Mouse (Mus musculus): ENCODE results near the gene 0610037L13Rik.

DNA sequence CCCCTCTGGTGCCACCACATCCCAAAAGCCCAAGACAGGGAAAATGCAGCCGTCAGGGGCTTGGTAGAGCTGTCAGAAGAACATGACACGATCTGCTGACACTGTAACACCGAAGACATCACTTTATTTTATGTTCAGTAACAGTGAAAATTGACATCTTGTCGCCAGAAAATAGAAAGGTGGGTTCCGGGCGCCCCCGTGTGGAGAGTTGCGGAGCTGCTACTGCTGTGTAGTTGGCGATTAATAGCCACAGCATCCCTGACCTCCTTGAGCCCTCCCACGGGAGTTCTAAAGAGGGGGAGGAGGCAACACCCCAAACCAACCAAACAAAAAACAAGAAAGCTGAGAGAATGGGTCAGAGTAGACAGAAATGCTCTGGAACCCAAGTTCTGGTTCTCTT lies 44.6 kb upstream of the 0610037L13Rik start:
- TF ChIP-seq CTCF (IDR thresholded peaks at IDR 0.05; ENCODE audit: insufficient read depth, low read depth, low read length) = peak; percentile 79
- TF ChIP-seq POLR2A (IDR thresholded peaks at IDR 0.05; ENCODE audit: insufficient read depth, low read depth, low read length) = no peak
